Comparison of ENCODE assay signal across 9 mouse cellular contexts in the genomic region with DNA sequence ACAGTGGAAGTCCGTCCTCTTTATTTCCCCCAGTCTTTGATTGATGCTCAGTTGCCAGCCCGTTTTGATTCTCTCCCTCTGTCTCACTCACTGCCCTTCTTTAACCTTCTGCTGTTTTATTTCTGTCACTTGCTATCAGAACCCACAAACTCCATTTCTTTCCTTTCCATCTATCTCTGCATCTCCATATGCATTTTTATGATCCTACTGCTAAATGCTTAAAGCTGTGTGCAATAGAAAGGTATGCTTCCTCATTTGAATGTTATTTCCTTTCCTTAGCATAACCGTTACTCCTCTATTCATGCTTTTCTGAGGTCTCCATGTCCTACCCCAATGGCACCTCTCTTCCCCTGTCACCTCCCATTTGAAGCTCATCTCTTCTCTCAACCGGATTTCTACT. TPM values are rescaled to one million over a fixed set of nuclear protein-coding genes. Genes with fewer than 3 reads are reported as not detected.
DNase-seq lines count a peak whose midpoint lies in the region; ATAC-seq and TF ChIP-seq lines count a peak whose summit lies in the region.
"Had no signal": no experiment of that assay in that cellular context is flagged by ENCODE, and none has a peak within 500 bp of the region (broad histone marks: within the 10 kb centered on the region; RNA-seq: fewer than 3 reads in every experiment).

No protein-coding gene starts in this region.

- ATAC-seq in heart, embryonic 14.5 days (ENCODE audit: insufficient number of reproducible peaks, insufficient read depth, low FRiP score, low read depth), result no peak
- no peak for ATAC-seq in forebrain, postnatal 0 days
- ATAC-seq in liver, embryonic 16.5 days (ENCODE audit: low read depth), result no peak
- no peak for ATAC-seq in CD4-positive, CD25-positive, alpha-beta regulatory T cell, adult 4 months

- DNase-seq in heart, adult 9 months (ENCODE audit: low spot score in 2 of 2), result no peak
- no peak for DNase-seq in MEL (ENCODE audit: low read depth, low spot score)
- no peak for DNase-seq in forebrain, postnatal 0 days
- no peak for DNase-seq in cerebellum, adult 11 months
- DNase-seq in cerebellum, postnatal 14 days, result no peak
- DNase-seq: thymus, postnatal 14 days had no signal

- no peaks in the 10 kb centered on the region for H3K36me3 ChIP-seq in heart, embryonic 14.5 days (ENCODE audit: control insufficient read depth, insufficient read depth, low read length)
- peaks cover 0 to 43% of the 10 kb centered on the region in 2 experiments; a peak in 2 of 4 replicates for H3K36me3 ChIP-seq in MEL (ENCODE audit: control insufficient read depth in 1 of 2, insufficient read depth in 2 of 2, low read length in 2 of 2)
- no peaks in the 10 kb centered on the region for H3K36me3 ChIP-seq in forebrain, postnatal 0 days (ENCODE audit: insufficient read depth)
- H3K36me3 ChIP-seq in liver, embryonic 16.5 days (ENCODE audit: control insufficient read depth, insufficient read depth), result no peaks in the 10 kb centered on the region

- peaks cover 8 to 29% of the 10 kb centered on the region in 2 experiments for H3K4me1 ChIP-seq in heart, embryonic 14.5 days (ENCODE audit: control insufficient read depth in 2 of 2, insufficient read depth in 2 of 2, low read length in 2 of 2)
- peaks cover 14 to 24% of the 10 kb centered on the region in 2 experiments for H3K4me1 ChIP-seq in MEL (ENCODE audit: control insufficient read depth in 1 of 2, insufficient read depth in 2 of 2, low read length in 2 of 2)
- H3K4me1 ChIP-seq in forebrain, postnatal 0 days (ENCODE audit: insufficient read depth), result peaks cover 7% of the 10 kb centered on the region
- peaks cover 39% of the 10 kb centered on the region for H3K4me1 ChIP-seq in liver, embryonic 16.5 days (ENCODE audit: control insufficient read depth, low read depth, low read length)

- no peak overlapping the region; the same call in 1 of the 2 replicates for H3K9ac ChIP-seq in heart, embryonic 14.5 days (ENCODE audit: low read length)
- H3K9ac ChIP-seq in MEL (ENCODE audit: control insufficient read depth, low read depth, low read length, poor library complexity, severe bottlenecking), result peak overlapping the region; percentile 99
- H3K9ac ChIP-seq in forebrain, postnatal 0 days, result no peak overlapping the region
- H3K9ac ChIP-seq in liver, embryonic 16.5 days (ENCODE audit: low read depth, low read length), result peak overlapping the region; percentile 25

- no peak for TF ChIP-seq POLR2A in MEL (IDR thresholded peaks at IDR 0.05; ENCODE audit: control insufficient read depth in 1 of 2, insufficient read depth in 1 of 2, low read depth in 1 of 2, low read length in 2 of 2, poor library complexity in 1 of 2)

- H3K27me3 ChIP-seq in heart, embryonic 14.5 days (ENCODE audit: control insufficient read depth, insufficient read depth, low read length), result no peaks in the 10 kb centered on the region
- no peaks in the 10 kb centered on the region for H3K27me3 ChIP-seq in MEL (ENCODE audit: control insufficient read depth in 1 of 2, insufficient read depth in 2 of 2, low read length in 2 of 2)
- no peaks in the 10 kb centered on the region for H3K27me3 ChIP-seq in forebrain, postnatal 0 days (ENCODE audit: insufficient read depth, low read length)
- H3K27me3 ChIP-seq in liver, embryonic 16.5 days (ENCODE audit: control insufficient read depth, insufficient read depth, low read depth, low read length), result no peaks in the 10 kb centered on the region

- H3K4me2 ChIP-seq in heart, embryonic 14.5 days (ENCODE audit: low read length), result no peak overlapping the region
- H3K4me2 ChIP-seq in forebrain, postnatal 0 days (ENCODE audit: low read depth), result peak overlapping the region; percentile 92; the same call in 1 of the 2 replicates
- peak overlapping the region; percentile 88 for H3K4me2 ChIP-seq in liver, embryonic 16.5 days (ENCODE audit: low read depth, low read length)

- no peaks in the 10 kb centered on the region for H3K9me3 ChIP-seq in heart, embryonic 14.5 days (ENCODE audit: control insufficient read depth, low read length)
- H3K9me3 ChIP-seq in MEL (replicated peaks; ENCODE audit: insufficient read depth, low read length), result no peaks in the 10 kb centered on the region
- H3K9me3 ChIP-seq in forebrain, postnatal 0 days (ENCODE audit: low read length), result no peaks in the 10 kb centered on the region
- H3K9me3 ChIP-seq in liver, embryonic 16.5 days (replicated peaks; ENCODE audit: control insufficient read depth, low read length), result no peaks in the 10 kb centered on the region

- TF ChIP-seq EP300 in MEL (IDR thresholded peaks at IDR 0.05; ENCODE audit: low read depth in 1 of 2, low read length in 2 of 2), result peak; percentile 55 to 90

- peaks cover 22% of the 10 kb centered on the region for H3K79me2 ChIP-seq in MEL (ENCODE audit: control insufficient read depth, insufficient read depth, low read length, poor library complexity)

- no peak for TF ChIP-seq RAD21 in MEL (IDR thresholded peaks at IDR 0.05; ENCODE audit: low read depth, low read length)

- H3K4me3 ChIP-seq in heart, embryonic 14.5 days (ENCODE audit: control insufficient read depth in 1 of 2, insufficient read depth in 1 of 2, low read depth in 1 of 2, low read length in 2 of 2), result no peak overlapping the region
- H3K4me3 ChIP-seq in MEL (ENCODE audit: control insufficient read depth in 1 of 2, insufficient read depth in 1 of 2, low read depth in 2 of 2, low read length in 2 of 2), result peak overlapping the region; percentile 67 to 83
- no peak overlapping the region for H3K4me3 ChIP-seq in forebrain, postnatal 0 days (ENCODE audit: low read depth, low read length)
- no peak overlapping the region for H3K4me3 ChIP-seq in liver, embryonic 16.5 days (ENCODE audit: low read depth, low read length)

- H3K27ac ChIP-seq in heart, embryonic 14.5 days (replicated peaks in 1 of 2; ENCODE audit: control insufficient read depth in 1 of 2, insufficient read depth in 1 of 2, low read depth in 2 of 2, low read length in 2 of 2), result peak overlapping the region; percentile 96 to 97; a peak in 3 of 4 replicates
- H3K27ac ChIP-seq in MEL (ENCODE audit: control insufficient read depth, low read depth, low read length), result peak overlapping the region; percentile 88
- peak overlapping the region; percentile 96 for H3K27ac ChIP-seq in forebrain, postnatal 0 days (ENCODE audit: low read depth, low read length)
- H3K27ac ChIP-seq in liver, embryonic 16.5 days (ENCODE audit: low read length), result peak overlapping the region; percentile 90

- WGBS in heart, embryonic 14.5 days, result 54% methylated on average over 4 of the region's 4 CpGs
- 29% methylated on average over 4 of the region's 4 CpGs for WGBS in forebrain, postnatal 0 days
- WGBS in liver, embryonic 16.5 days (ENCODE audit: insufficient replicate concordance), result 36% methylated on average over 4 of the region's 4 CpGs

- no peak for TF ChIP-seq CTCF in MEL (IDR thresholded peaks at IDR 0.05 in 2 of 3, conservative IDR thresholded peaks at IDR 0.05 in 1 of 3; ENCODE audit: control insufficient read depth in 1 of 3, insufficient read depth in 1 of 3, low read depth in 2 of 3, low read length in 3 of 3, poor library complexity in 1 of 3, severe bottlenecking in 1 of 3)
- no peak for TF ChIP-seq CTCF in forebrain, postnatal 0 days (IDR thresholded peaks at IDR 0.05; ENCODE audit: low read depth)

TF ChIP-seq in MEL, 35 proteins besides CTCF, POLR2A, EP300 and RAD21 (continues in another document):
- TF ChIP-seq MEF2A (IDR thresholded peaks at IDR 0.05; ENCODE audit: extremely low read depth, insufficient replicate concordance, low read depth, low read length, poor library complexity, severe bottlenecking) (peak; percentile 31; the same call in 1 of the 2 replicates), POLR2AphosphoS2 (IDR thresholded peaks at IDR 0.05; ENCODE audit: low read length) (no peak), USF1 (IDR thresholded peaks at IDR 0.05; ENCODE audit: low read depth, low read length) (no peak), ZC3H11A (IDR thresholded peaks at IDR 0.05; ENCODE audit: low read depth, low read length) (no peak), GABPA (IDR thresholded peaks at IDR 0.05; ENCODE audit: low read depth, low read length) (no peak), SIN3A (IDR thresholded peaks at IDR 0.05; ENCODE audit: low read length) (peak; percentile 73; the same call in 1 of the 2 replicates), E2F4 (IDR thresholded peaks at IDR 0.05; ENCODE audit: borderline replicate concordance, low read depth, low read length) (no peak), NELFE (IDR thresholded peaks at IDR 0.05; ENCODE audit: low read depth, low read length) (no peak), ETS1 (IDR thresholded peaks at IDR 0.05; ENCODE audit: low read depth, low read length) (peak; percentile 63; the same call in 1 of the 2 replicates), KAT2A (conservative IDR thresholded peaks at IDR 0.05; ENCODE audit: low read depth, low read length) (no peak), HCFC1 (IDR thresholded peaks at IDR 0.05; ENCODE audit: low read depth, low read length) (no peak), MAFK (IDR thresholded peaks at IDR 0.05; ENCODE audit: borderline replicate concordance, low read depth, low read length) (no peak), USF2 (IDR thresholded peaks at IDR 0.05; ENCODE audit: borderline replicate concordance in 1 of 2, insufficient read depth in 1 of 2, low read depth in 1 of 2, low read length in 2 of 2) (no peak), TBP (IDR thresholded peaks at IDR 0.05; ENCODE audit: low read depth, low read length) (peak; percentile 61; the same call in 1 of the 2 replicates), TCF12 (IDR thresholded peaks at IDR 0.05; ENCODE audit: low read depth, low read length) (no peak), GATA1 (IDR thresholded peaks at IDR 0.05; ENCODE audit: low read depth, low read length) (peak; percentile 72), MYC (IDR thresholded peaks at IDR 0.05; ENCODE audit: low read depth, low read length) (no peak; the same call in 1 of the 2 replicates), POLR2AphosphoS5 (IDR thresholded peaks at IDR 0.05; ENCODE audit: borderline replicate concordance, low read depth, low read length) (no peak), RCOR1 (IDR thresholded peaks at IDR 0.05; ENCODE audit: low read depth, low read length) (peak; percentile 32; the same call in 1 of the 2 replicates), ZKSCAN1 (IDR thresholded peaks at IDR 0.05; ENCODE audit: low read depth, low read length) (no peak)

RNA-seq across cellular contexts. Expression of a gene that starts 0.6 kb away (rescaled TPM):
- 103 and 112 TPM in 2 replicates for polyA plus RNA-seq in heart, embryonic 14.5 days (2014; fragmentation: Nextera tagmentation; extraction: Ambion mirVana)
- total RNA-seq in MEL (2012; rRNA removed), result 12.6 and 14.3 TPM in 2 replicates
- 10 to 100 TPM in 1 of 2 experiments, not detected in 1; 38.4 TPM for polyA plus RNA-seq in MEL (2012; ENCODE audit: insufficient read depth in 1 of 2, insufficient read length in 2 of 2, low read depth in 1 of 2, low replicate concordance in 2 of 2, missing spikeins in 1 of 2)
- total RNA-seq in forebrain, postnatal 0 days (2014; rRNA removed), result 167 and 234 TPM in 2 replicates
- 249 and 268 TPM in 2 replicates for polyA plus RNA-seq in forebrain, postnatal 0 days (2015; fragmentation: Nextera tagmentation; extraction: Ambion mirVana)
- polyA plus RNA-seq in liver, embryonic 16.5 days (2015; fragmentation: Nextera tagmentation; extraction: Ambion mirVana), result 40.0 and 44.3 TPM in 2 replicates
- 100 to 1,000 TPM; 196 to 205 TPM for polyA plus RNA-seq in CD4-positive, CD25-positive, alpha-beta regulatory T cell, adult 4 months (2017; shearing (Covaris generic))

Comparison
In these comparisons a context has a peak if more than half of its experiments do, and no peak if none do; other contexts are left out.
1. H3K4me3 ChIP-seq: peak in MEL (2 of 2); none in heart, embryonic 14.5 days (0 of 2), forebrain, postnatal 0 days (single experiment) and liver, embryonic 16.5 days (single experiment).
2. H3K9ac ChIP-seq: peak in MEL (single experiment) and liver, embryonic 16.5 days (single experiment); none in heart, embryonic 14.5 days (single experiment) and forebrain, postnatal 0 days (single experiment).
3. Peak in every context shown above with its lines, with median percentiles within 50 percentile points of each other: H3K27ac ChIP-seq.